Mouse (Mus musculus): ENCODE data around the gene Tnfrsf1b.
A peak's percentile ranks its signal among the peaks of the same experiment; 100 is the strongest.

DNA sequence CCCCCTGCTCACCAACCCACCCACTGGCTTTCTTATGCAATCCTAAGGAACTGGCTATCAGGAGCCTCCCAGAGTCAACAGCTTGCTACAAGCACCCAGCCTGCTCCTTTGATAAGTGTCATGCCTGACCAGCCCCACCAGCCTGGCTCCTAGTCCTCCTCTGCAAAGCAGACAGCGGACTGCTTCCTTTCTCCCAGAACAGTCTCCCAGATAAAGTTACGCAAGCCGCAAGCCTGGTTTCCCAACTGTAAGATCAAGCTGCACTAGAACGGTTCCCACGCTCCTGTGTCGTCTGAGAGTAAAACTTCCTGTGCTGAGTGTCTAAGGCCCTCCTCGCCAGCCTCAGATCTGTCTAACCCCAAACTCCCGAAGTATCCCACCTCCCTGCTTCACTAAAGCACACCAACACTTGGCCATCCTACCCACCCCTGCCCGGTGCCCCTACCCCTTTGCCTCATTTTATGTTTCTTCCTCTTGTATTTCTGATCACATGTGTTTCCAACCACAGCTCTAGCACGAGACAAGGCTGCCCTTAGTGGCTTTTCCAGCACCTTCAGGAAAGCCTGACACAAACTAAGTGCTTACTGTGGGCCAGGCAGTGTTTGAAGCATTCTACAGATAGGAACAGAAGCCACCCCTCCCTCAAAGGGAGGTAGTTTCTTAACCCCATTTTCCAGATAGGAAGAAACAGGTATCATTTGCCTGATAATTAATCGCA lies 46.5 kb downstream of the Tnfrsf1b start:
- TF ChIP-seq GATA1 (IDR thresholded peaks at IDR 0.05; ENCODE audit: borderline replicate concordance, low read length), result 0 out of 3 replicates have a peak, but pooled peaks have one; percentile 22
- TF ChIP-seq FLI1 (IDR thresholded peaks at IDR 0.05; ENCODE audit: low read length), result no peak
